Mouse (Mus musculus): ENCODE results near the gene Edaradd. TPM values are rescaled to one million over a fixed set of nuclear protein-coding genes. Genes with fewer than 3 reads are reported as not detected.

Edaradd gene
- polyA plus RNA-seq (2012), result not detected in 2 replicates

DNA sequence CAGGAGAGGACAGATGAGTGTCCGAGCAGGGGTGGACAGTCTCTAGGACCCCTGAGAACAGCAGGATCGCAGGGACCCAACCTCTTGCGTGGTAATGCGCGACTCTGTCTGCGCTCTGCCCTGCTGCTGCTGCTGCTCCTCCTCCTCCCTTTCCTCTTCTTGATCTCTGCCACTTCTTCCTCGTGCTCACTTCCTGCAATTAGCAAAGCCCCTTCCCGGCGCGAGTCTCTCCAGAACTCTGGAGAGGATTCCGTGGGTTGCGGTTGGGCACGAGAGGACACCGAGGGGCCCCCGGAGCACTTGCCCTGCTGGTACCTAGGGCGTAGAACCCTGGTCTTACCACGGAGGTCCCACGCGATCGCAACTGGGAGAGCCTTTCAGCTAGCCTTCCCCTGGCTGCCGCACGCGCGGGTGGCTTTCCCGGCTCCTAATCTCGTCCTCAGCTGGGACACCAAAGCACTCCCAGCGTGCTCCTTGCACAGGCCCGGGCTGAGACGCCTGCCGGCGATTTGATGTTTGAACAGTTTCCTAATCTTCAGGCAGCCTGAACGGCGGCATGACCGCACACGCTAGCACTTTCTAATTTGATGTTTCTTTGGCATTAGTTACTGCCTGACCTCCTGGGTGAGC is at the start of gene Edaradd:
Gene Edaradd (minus strand): TSS at position 484 of the 630 bp plus-strand sequence.
- TF ChIP-seq GATA1 (IDR thresholded peaks at IDR 0.05; ENCODE audit: low read length), result no peak
- TF ChIP-seq TAL1 (IDR thresholded peaks at IDR 0.05; ENCODE audit: low read length), result no peak

GRCm38 (mm10) chr13:12569741-12570140 is 49.5 kb upstream of the Edaradd start:
- Histone ChIP-seq H3K36me3 (ENCODE audit: control insufficient read depth) (no peaks in the 10 kb centered on the region), H3K27me3 (ENCODE audit: control insufficient read depth) (peaks cover 30% of the 10 kb centered on the region), H3K9me3 (ENCODE audit: control insufficient read depth, low read length) (no peaks in the 10 kb centered on the region), H3K4me1 (ENCODE audit: control insufficient read depth) (peaks cover 14% of the 10 kb centered on the region), H3K4me3 (replicated peaks) (no peak overlapping the region)
- TF ChIP-seq GATA1 (IDR thresholded peaks at IDR 0.05; ENCODE audit: low read length) (no peak), TAL1 (IDR thresholded peaks at IDR 0.05; ENCODE audit: low read length) (no peak)

More for the DNA sequence above, at the start of gene Edaradd:
- peak within 1 kb of the TSS; percentile 34 for H3K4me3 ChIP-seq (replicated peaks)
- no peaks in the 10 kb centered on the region for H3K4me1 ChIP-seq (ENCODE audit: control insufficient read depth)
- H3K27me3 ChIP-seq (ENCODE audit: control insufficient read depth), result peaks cover 32% of the 10 kb centered on the region
- H3K9me3 ChIP-seq (ENCODE audit: control insufficient read depth, low read length), result no peaks in the 10 kb centered on the region
- no peaks in the 10 kb centered on the region for H3K36me3 ChIP-seq (ENCODE audit: control insufficient read depth)

DNA sequence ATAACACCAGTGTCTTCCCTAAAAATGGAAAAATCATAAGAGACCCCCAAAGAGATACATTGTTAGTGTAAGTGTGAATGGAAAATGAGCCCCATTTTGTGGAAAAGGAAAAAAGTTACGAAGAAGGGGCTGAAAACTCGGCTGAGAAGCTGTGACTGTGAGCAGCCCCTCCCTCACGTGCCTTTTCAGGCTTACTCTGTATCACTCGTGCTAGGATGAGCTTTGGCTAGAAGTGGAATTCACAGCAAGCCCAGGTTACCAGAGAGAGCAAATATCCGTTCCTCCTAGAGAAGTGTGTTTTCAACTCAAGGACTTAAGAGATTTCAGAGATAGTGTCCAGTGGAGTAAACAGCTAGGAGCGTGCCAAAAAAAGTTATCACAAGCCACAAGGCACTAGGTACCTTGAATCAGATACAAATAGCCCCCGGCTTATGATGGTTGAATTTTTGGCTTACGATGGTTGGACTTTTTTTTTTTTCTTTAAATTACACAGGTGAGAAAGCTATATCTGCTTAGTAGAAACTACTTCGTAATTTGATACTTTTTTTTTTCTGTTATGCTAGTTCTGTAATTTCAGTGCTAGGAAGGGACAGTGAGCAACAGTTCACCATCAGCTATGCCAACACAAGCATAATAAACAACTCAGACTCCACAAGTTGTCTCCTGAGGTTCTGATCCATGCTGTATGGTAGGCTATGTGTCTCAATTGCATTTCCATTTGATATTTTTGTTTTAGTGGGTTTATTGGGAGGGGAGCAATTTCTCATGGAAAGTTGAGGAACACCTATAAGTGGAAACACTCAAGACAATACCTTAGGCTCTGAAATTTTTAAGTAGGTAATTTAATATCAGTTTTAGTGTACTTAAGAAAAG is 48.6 kb upstream of the Edaradd start:
- Histone ChIP-seq H3K4me3 (replicated peaks) (no peak overlapping the region), H3K4me1 (ENCODE audit: control insufficient read depth) (peaks cover 14% of the 10 kb centered on the region), H3K36me3 (ENCODE audit: control insufficient read depth) (no peaks in the 10 kb centered on the region), H3K27me3 (ENCODE audit: control insufficient read depth) (peaks cover 30% of the 10 kb centered on the region), H3K9me3 (ENCODE audit: control insufficient read depth, low read length) (no peaks in the 10 kb centered on the region)
- TF ChIP-seq GATA1 (IDR thresholded peaks at IDR 0.05; ENCODE audit: low read length), result no peak
- TF ChIP-seq TAL1 (IDR thresholded peaks at IDR 0.05; ENCODE audit: low read length), result no peak

- no peak for TF ChIP-seq TAL1 (IDR thresholded peaks at IDR 0.05; ENCODE audit: low read length)
- TF ChIP-seq GATA1 (IDR thresholded peaks at IDR 0.05; ENCODE audit: low read length), result no peak
- H3K27me3 ChIP-seq (ENCODE audit: control insufficient read depth), result peaks cover 30% of the 10 kb centered on the region
- H3K36me3 ChIP-seq (ENCODE audit: control insufficient read depth), result no peaks in the 10 kb centered on the region
- peaks cover 14% of the 10 kb centered on the region for H3K4me1 ChIP-seq (ENCODE audit: control insufficient read depth)
- H3K4me3 ChIP-seq (replicated peaks), result no peak overlapping the region
- no peaks in the 10 kb centered on the region for H3K9me3 ChIP-seq (ENCODE audit: control insufficient read depth, low read length)
Observed at GRCm38 (mm10) chr13:12567936-12568335, 47.7 kb upstream of the Edaradd start.

- no peaks in the 10 kb centered on the region for H3K36me3 ChIP-seq (ENCODE audit: control insufficient read depth)
- peaks cover 14% of the 10 kb centered on the region for H3K4me1 ChIP-seq (ENCODE audit: control insufficient read depth)
- H3K27me3 ChIP-seq (ENCODE audit: control insufficient read depth), result peaks cover 30% of the 10 kb centered on the region
- TF ChIP-seq GATA1 (IDR thresholded peaks at IDR 0.05; ENCODE audit: low read length) (no peak), TAL1 (IDR thresholded peaks at IDR 0.05; ENCODE audit: low read length) (no peak)
- no peaks in the 10 kb centered on the region for H3K9me3 ChIP-seq (ENCODE audit: control insufficient read depth, low read length)
- peak within 1 kb of the TSS; percentile 77 for H3K4me3 ChIP-seq (replicated peaks)
Observed at GRCm38 (mm10) chr13:12565621-12566390, 45.6 kb upstream of the Edaradd start, which contains the start of gene Ero1lb. Ero1lb (plus strand) TSS chr13:12565874.

GRCm38 (mm10) chr13:12562256-12562655 is 42.0 kb upstream of the Edaradd start:
- Histone ChIP-seq H3K36me3 (ENCODE audit: control insufficient read depth) (no peaks in the 10 kb centered on the region), H3K9me3 (ENCODE audit: control insufficient read depth, low read length) (no peaks in the 10 kb centered on the region), H3K27me3 (ENCODE audit: control insufficient read depth) (peaks cover 16% of the 10 kb centered on the region), H3K4me3 (replicated peaks) (no peak overlapping the region), H3K4me1 (ENCODE audit: control insufficient read depth) (peaks cover 14% of the 10 kb centered on the region)
- TF ChIP-seq TAL1 (IDR thresholded peaks at IDR 0.05; ENCODE audit: low read length) (no peak), GATA1 (IDR thresholded peaks at IDR 0.05; ENCODE audit: low read length) (no peak)

- Histone ChIP-seq H3K4me3 (replicated peaks) (no peak overlapping the region), H3K36me3 (ENCODE audit: control insufficient read depth) (no peaks in the 10 kb centered on the region), H3K27me3 (ENCODE audit: control insufficient read depth) (peaks cover 11% of the 10 kb centered on the region), H3K9me3 (ENCODE audit: control insufficient read depth, low read length) (no peaks in the 10 kb centered on the region), H3K4me1 (ENCODE audit: control insufficient read depth) (peaks cover 14% of the 10 kb centered on the region)
- TF ChIP-seq TAL1 (IDR thresholded peaks at IDR 0.05; ENCODE audit: low read length) (no peak), GATA1 (IDR thresholded peaks at IDR 0.05; ENCODE audit: low read length) (no peak)
Observed at GRCm38 (mm10) chr13:12561729-12562128, 41.5 kb upstream of the Edaradd start.

DNA sequence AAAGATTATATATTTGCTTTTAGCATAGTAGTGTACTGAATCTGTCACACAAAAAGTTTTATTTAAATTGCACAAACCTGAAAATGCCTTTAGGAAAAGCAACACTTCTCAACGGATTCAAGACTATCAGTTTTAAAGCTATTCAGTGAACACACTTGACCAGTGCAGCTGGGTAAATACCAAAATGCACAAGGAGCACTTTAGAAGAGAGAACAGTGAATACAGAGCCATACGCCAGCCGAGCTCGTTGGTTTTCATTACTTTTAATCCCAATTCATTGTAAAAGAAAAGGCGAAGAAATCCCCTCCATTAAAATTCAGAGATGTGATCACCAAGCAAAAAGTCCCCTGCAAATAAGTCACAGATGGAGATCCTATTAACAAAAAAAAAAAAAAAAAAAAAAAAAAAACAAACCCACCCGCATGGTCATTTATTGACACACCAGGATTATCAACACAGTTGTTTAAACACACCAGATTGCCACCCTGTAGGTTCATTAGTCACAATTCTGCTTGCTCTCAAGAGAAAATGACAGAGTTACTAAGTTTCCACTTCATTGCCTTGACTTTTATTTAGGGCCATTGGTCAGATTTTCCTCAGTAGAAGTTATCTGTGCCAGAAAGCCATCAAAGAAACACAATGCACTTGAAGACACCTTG is 39.4 kb upstream of the Edaradd start:
- Histone ChIP-seq H3K9me3 (ENCODE audit: control insufficient read depth, low read length) (no peaks in the 10 kb centered on the region), H3K4me3 (replicated peaks) (no peak overlapping the region), H3K4me1 (ENCODE audit: control insufficient read depth) (no peaks in the 10 kb centered on the region), H3K36me3 (ENCODE audit: control insufficient read depth) (no peaks in the 10 kb centered on the region), H3K27me3 (ENCODE audit: control insufficient read depth) (no peaks in the 10 kb centered on the region)
- TF ChIP-seq GATA1 (IDR thresholded peaks at IDR 0.05; ENCODE audit: low read length) (no peak), TAL1 (IDR thresholded peaks at IDR 0.05; ENCODE audit: low read length) (no peak)
